Mouse (Mus musculus): ENCODE results near the gene Hipk2. TPM values are rescaled to one million over a fixed set of nuclear protein-coding genes. Genes with fewer than 3 reads are reported as not detected.

Gene Hipk2
- polyA plus RNA-seq, 3 experiments from 2014 or later, result 10.2 to 17.9 (median 17.6) TPM

DNA sequence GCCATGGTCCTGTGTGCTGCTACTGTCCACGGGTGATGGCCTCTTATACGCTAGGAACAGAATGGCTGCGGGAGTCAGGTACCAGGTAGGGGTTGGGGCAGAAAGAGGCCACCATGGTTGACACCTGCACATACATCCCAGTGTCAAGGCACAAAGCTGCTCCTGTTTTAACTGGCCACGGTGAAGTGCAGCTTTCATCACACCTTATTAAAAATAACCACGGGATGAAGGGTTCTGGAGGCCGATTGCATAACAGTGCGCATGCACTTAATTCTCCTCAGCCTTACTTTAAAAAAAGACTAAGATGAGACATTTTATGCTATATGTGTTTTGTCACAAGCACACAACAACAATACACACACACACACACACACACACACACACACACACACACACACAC lies 132.6 kb downstream of the Hipk2 start:
- no peak for ATAC-seq

DNA sequence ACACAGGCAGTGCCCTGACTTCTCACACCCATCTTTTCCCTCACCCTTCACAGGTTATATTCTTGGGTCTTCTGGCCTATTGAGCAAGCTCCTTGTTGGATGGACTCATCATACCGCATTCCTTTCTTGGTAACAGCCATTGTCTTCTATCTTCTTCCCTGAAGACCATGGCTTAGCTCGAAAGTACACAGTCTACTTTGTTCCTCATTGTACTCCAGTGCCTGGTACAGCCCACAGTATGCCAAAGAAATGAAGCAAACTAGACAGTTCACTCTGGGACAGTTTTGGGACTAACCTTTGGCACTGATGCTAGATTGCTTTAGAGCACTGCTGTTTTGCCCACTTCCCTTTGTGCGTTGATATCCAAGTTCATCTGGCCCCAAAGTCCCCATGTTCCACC lies 133.5 kb downstream of the Hipk2 start:
- no peak for ATAC-seq

DNA sequence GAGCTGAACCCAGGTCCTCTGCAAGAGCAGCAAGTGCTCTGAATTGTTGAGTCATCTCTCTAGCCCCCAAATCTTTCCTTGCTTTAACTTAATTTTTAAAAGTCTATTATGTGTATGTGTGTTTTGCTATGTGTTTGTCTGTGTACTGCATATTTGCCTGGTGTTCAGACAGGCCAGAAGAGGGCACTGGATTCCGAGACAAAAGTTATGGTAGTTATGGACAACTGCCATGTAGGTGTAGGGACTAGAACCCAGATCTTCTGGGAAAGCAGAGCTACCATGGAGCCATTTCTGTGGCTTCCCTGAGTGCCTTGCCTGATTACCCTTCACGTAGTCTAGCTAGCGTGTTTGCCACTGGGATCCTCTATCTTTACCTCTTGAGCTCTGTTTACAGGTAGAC lies 134.9 kb downstream of the Hipk2 start:
- no peak for ATAC-seq

DNA sequence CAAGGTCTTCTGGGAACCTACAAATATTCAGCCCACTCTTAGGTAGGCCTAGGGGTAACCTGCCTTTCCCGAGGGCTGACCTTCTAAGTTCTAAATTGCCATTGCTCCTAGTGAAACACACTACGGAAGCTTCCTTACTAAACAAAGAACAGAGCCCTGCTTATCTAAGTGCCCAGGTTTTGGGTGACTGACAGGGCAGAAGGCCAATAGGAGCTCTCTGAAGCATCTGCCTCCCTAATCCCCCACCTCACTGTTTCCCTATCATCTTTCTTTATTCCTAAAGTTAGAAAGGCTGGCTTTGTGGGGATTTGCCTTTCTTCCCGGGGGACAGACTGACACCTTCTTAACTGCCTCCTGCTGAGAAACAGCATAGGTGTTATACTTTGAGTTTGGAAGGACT lies 136.7 kb downstream of the Hipk2 start:
- ATAC-seq, result no peak

GRCm38 (mm10) chr6:38737763-38738162 lies 138.2 kb downstream of the Hipk2 start:
- no peak for ATAC-seq

- ATAC-seq, result peak; percentile 85
These were observed 139.7 kb downstream of the Hipk2 start for GRCm38 (mm10) chr6:38736240-38736639.

- no peak for ATAC-seq
These were observed 143.3 kb downstream of the Hipk2 start for GRCm38 (mm10) chr6:38732681-38733080.

- no peak for ATAC-seq
These were observed 145.5 kb downstream of the Hipk2 start for GRCm38 (mm10) chr6:38730169-38731146.

GRCm38 (mm10) chr6:38725515-38725914 lies 150.4 kb downstream of the Hipk2 start:
- no peak for ATAC-seq

GRCm38 (mm10) chr6:38721361-38721760 lies 154.6 kb downstream of the Hipk2 start:
- no peak for ATAC-seq

- no peak for ATAC-seq
These were observed 156.7 kb downstream of the Hipk2 start for GRCm38 (mm10) chr6:38719229-38719628.

GRCm38 (mm10) chr6:38718625-38719024 lies 157.3 kb downstream of the Hipk2 start:
- no peak for ATAC-seq

DNA sequence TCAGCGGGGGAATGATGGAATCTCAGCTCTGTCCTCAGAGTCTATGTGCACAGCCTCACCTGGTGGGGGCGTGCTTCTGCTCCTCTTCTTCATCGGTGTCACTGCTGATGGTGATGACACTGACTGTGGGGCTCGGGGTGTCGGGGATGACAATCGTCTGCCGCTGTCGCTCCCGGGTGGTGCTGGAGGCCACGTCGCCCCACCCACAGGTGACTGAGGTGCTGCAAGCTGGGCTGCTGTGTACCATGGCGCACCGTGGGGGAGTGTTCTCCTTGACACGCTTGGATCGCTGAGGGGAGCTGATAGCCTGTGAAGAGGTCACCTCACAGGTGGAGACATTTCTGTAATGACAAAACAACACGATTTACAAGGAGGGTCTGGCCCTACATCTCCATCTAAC lies 160.1 kb downstream of the Hipk2 start:
- ATAC-seq, result no peak

- ATAC-seq, result no peak
These were observed 161.7 kb downstream of the Hipk2 start for GRCm38 (mm10) chr6:38713957-38714898.

DNA sequence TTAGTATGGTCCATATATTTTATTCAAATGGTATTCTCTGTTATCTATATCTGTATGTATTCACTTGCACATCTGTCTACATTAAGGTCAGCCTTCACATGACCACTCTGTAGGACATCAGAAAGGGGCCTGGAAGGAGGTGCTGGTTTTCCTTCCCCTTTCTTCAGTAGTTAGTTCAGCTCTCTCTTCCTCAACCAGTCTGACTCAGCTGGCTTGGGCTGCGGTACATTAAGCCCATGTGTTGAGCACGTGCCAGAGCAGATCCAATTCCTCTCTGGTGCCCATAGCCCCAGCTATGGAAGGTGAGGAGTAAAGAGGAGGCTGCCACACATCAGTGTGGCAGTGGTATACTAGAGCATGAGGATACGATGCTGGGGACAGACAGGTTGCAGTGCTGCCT lies 165.5 kb downstream of the Hipk2 start:
- no peak for ATAC-seq

- ATAC-seq, result no peak
These were observed 171.5 kb downstream of the Hipk2 start for GRCm38 (mm10) chr6:38704264-38704984.

GRCm38 (mm10) chr6:38703526-38703925 lies 172.4 kb downstream of the Hipk2 start:
- ATAC-seq, result no peak

DNA sequence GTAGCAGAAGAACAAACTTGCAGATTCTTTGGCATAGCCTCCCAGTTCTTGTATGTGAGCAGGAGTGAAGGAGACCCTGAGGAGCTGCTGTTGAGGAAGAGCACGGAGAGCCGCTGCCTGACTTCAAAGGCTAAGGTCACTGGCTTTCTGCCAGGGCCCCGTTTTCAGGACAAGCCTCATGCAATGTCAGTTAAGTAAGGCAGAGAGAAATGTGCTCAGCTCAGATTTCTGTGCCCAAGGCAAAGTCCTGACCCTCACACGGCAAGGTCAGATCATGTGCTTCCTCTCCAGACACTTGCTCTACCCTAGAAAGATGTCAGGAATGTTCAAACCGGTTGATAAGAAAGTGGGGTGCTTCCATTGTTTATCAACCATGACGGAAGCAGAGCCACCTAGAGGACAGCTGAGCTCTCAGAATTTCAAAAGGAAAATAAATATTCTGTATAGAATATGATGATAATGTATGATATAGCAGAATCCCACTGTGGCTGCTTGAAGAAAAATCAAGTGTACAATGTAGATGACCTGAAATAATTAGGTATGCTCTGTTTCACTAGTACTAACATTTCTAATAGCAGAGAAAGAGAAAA lies 173.1 kb downstream of the Hipk2 start:
- ATAC-seq, result no peak

DNA sequence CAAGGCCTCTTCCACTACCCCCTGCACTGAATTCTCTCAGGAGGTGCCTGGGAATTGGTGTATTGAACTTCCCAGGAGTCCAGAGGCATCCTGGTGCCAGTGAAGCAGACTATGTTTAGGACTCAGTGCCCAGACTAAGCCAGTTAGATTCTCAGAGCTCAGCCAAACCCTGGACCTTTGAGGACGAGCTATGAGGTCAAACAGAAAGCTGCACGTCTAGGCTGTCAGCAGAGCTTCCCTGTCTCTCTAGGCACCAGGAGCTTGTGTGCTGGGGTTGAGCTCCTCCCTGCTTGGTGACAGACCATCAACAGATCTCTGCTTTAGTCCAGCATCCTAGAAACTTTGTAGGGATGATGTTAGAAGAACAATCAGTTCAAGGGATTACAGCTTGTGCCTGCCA lies 174.5 kb downstream of the Hipk2 start:
- no peak for ATAC-seq

- ATAC-seq, result no peak
These were observed 177.6 kb downstream of the Hipk2 start for GRCm38 (mm10) chr6:38698233-38698889.

GRCm38 (mm10) chr6:38696570-38696969 lies 179.4 kb downstream of the Hipk2 start:
- ATAC-seq, result no peak

Data from inflammation-experienced regulatory T-cells, adult 6 months (primary cell).